Mouse (Mus musculus) MEL (cell line): ENCODE results near the gene Tekt1. TPM values are rescaled to one million over a fixed set of nuclear protein-coding genes. Genes with fewer than 3 reads are reported as not detected.

Source experiments
- DNase-seq: peaks from one replicate; pipeline ENCODE4 v3.0.0; 2011; ENCODE audit warnings: low read depth, low spot score
- H3K27ac ChIP-seq: 2 replicates; pipeline ENCODE4 v1.5.1; 2012; ENCODE audit warnings: low read depth, mild to moderate bottlenecking, control low read depth, low read length, moderate library complexity; ENCODE audit not compliant: control insufficient read depth
- H3K27me3 ChIP-seq, 2 experiments: fragments of 150-350 bp in 1 of 2; sonication (generic) in 1 of 2; 2 replicates each; pipeline ENCODE4 v1.6.1; 2012; ENCODE audit warnings: low read length in 2 of 2, mild to moderate bottlenecking in 2 of 2, improper control_type of control experiment in 1 of 2, moderate library complexity in 1 of 2; ENCODE audit not compliant: insufficient read depth in 2 of 2, control insufficient read depth in 1 of 2
- H3K36me3 ChIP-seq, 2 experiments: 2 replicates each; pipeline ENCODE4 v1.6.1; 2012 to 2014; ENCODE audit warnings: low read length in 2 of 2, improper control_type of control experiment in 1 of 2, inconsistent platforms in 1 of 2, mild to moderate bottlenecking in 1 of 2; ENCODE audit not compliant: insufficient read depth in 2 of 2, control insufficient read depth in 1 of 2
- H3K4me1 ChIP-seq, 2 experiments: fragments of 150-350 bp in 1 of 2; sonication (generic) in 1 of 2; 2 replicates each; pipeline ENCODE4 v1.6.1; 2012; ENCODE audit warnings: low read length in 2 of 2, improper control_type of control experiment in 1 of 2, mild to moderate bottlenecking in 1 of 2; ENCODE audit not compliant: insufficient read depth in 2 of 2, control insufficient read depth in 1 of 2
- H3K4me3 ChIP-seq, 2 experiments: fragments of 150-350 bp in 1 of 2; sonication (generic) in 1 of 2; 2 replicates each; pipeline ENCODE4 v1.5.1; 2012; ENCODE audit warnings: low read depth in 2 of 2, low read length in 2 of 2, mild to moderate bottlenecking in 2 of 2, moderate library complexity in 2 of 2, control low read depth in 1 of 2, improper control_type of control experiment in 1 of 2; ENCODE audit not compliant: control insufficient read depth in 1 of 2, insufficient read depth in 1 of 2
- H3K79me2 ChIP-seq: 2 replicates; pipeline ENCODE4 v1.6.1; 2012; ENCODE audit warnings: mild to moderate bottlenecking, low read length, moderate library complexity; ENCODE audit not compliant: control insufficient read depth, poor library complexity, insufficient read depth
- H3K9ac ChIP-seq: 2 replicates; pipeline ENCODE4 v1.6.1; 2012; ENCODE audit warnings: low read depth, mild to moderate bottlenecking, control low read depth, low read length, moderate library complexity; ENCODE audit not compliant: control insufficient read depth, poor library complexity, severe bottlenecking
- H3K9me3 ChIP-seq: fragments of 150-350 bp; sonication (generic); replicated peaks from 2 replicates; pipeline ENCODE4 v1.6.1; 2012; ENCODE audit warnings: mild to moderate bottlenecking, low read length, improper control_type of control experiment, moderate library complexity; ENCODE audit not compliant: insufficient read depth
- BHLHE40 ChIP-seq: IDR thresholded peaks from 2 replicates; pipeline ENCODE4 v1.6.1; 2012; ENCODE audit warnings: low read depth, mild to moderate bottlenecking, inconsistent platforms, low read length, improper control_type of control experiment, borderline replicate concordance
- CHD2 ChIP-seq: IDR thresholded peaks from 2 replicates; pipeline ENCODE4 v1.6.1; 2011; ENCODE audit warnings: low read length, improper control_type of control experiment
- CTCF ChIP-seq, 3 experiments: IDR thresholded peaks in 2 of 3; conservative IDR thresholded peaks in 1 of 3; 2 replicates each; pipeline ENCODE4 v1.5.1; 2011 to 2012; ENCODE audit warnings: low read length in 3 of 3, low read depth in 2 of 3, mild to moderate bottlenecking in 2 of 3, improper control_type of control experiment in 1 of 3, inconsistent platforms in 1 of 3, mixed read lengths in 1 of 3, moderate library complexity in 1 of 3; ENCODE audit not compliant: control insufficient read depth in 1 of 3, insufficient read depth in 1 of 3, poor library complexity in 1 of 3, severe bottlenecking in 1 of 3
- ELF1 ChIP-seq: IDR thresholded peaks from 2 replicates; pipeline ENCODE4 v1.6.1; 2014; ENCODE audit warnings: low read depth, mild to moderate bottlenecking, inconsistent platforms, low read length, improper control_type of control experiment, moderate library complexity
- EP300 ChIP-seq, 2 experiments: IDR thresholded peaks; 2 replicates each; pipeline ENCODE4 v1.6.1; 2011; ENCODE audit warnings: improper control_type of control experiment in 2 of 2, low read length in 2 of 2, low read depth in 1 of 2, mild to moderate bottlenecking in 1 of 2
- GABPA ChIP-seq: IDR thresholded peaks from 2 replicates; pipeline ENCODE4 v1.6.1; 2012; ENCODE audit warnings: low read depth, mild to moderate bottlenecking, inconsistent platforms, low read length, improper control_type of control experiment, moderate library complexity
- GATA1 ChIP-seq: IDR thresholded peaks from 2 replicates; pipeline ENCODE4 v1.6.1; 2011; ENCODE audit warnings: low read depth, low read length, improper control_type of control experiment
- HCFC1 ChIP-seq: IDR thresholded peaks from 2 replicates; pipeline ENCODE4 v1.6.1; 2012; ENCODE audit warnings: low read depth, mild to moderate bottlenecking, inconsistent platforms, low read length, improper control_type of control experiment, moderate library complexity
- JUND ChIP-seq: IDR thresholded peaks from 2 replicates; pipeline ENCODE4 v1.6.1; 2011; ENCODE audit warnings: low read depth, mild to moderate bottlenecking, improper control_type of control experiment, low read length
- MAFK ChIP-seq: IDR thresholded peaks from 2 replicates; pipeline ENCODE4 v1.6.1; 2011; ENCODE audit warnings: low read depth, mild to moderate bottlenecking, low read length, improper control_type of control experiment, borderline replicate concordance
- MXI1 ChIP-seq: IDR thresholded peaks from 2 replicates; pipeline ENCODE4 v1.6.1; 2011; ENCODE audit warnings: mild to moderate bottlenecking, low read depth, low read length, improper control_type of control experiment
- MYC ChIP-seq: IDR thresholded peaks from 2 replicates; pipeline ENCODE4 v1.6.1; 2011; ENCODE audit warnings: low read depth, mild to moderate bottlenecking, low read length, improper control_type of control experiment, moderate library complexity
- NELFE ChIP-seq: IDR thresholded peaks from 2 replicates; pipeline ENCODE4 v1.6.1; 2011; ENCODE audit warnings: low read depth, low read length, improper control_type of control experiment
- NRF1 ChIP-seq: IDR thresholded peaks from 2 replicates; pipeline ENCODE4 v1.6.1; 2014; ENCODE audit warnings: low read depth, mild to moderate bottlenecking, inconsistent platforms, low read length, improper control_type of control experiment, moderate library complexity; ENCODE audit not compliant: poor library complexity, insufficient read depth, severe bottlenecking
- RAD21 ChIP-seq: IDR thresholded peaks from 2 replicates; pipeline ENCODE4 v1.6.1; 2011; ENCODE audit warnings: mild to moderate bottlenecking, low read depth, low read length, improper control_type of control experiment
- SIN3A ChIP-seq: IDR thresholded peaks from 2 replicates; pipeline ENCODE4 v1.6.1; 2012; ENCODE audit warnings: low read length, improper control_type of control experiment, inconsistent platforms
- SMC3 ChIP-seq: IDR thresholded peaks from 2 replicates; pipeline ENCODE4 v1.6.1; 2011; ENCODE audit warnings: low read depth, low read length, improper control_type of control experiment
- TBP ChIP-seq: IDR thresholded peaks from 2 replicates; pipeline ENCODE4 v1.8.0; 2011; ENCODE audit warnings: low read depth, low read length, improper control_type of control experiment
- UBTF ChIP-seq: IDR thresholded peaks from 2 replicates; pipeline ENCODE4 v1.6.1; 2012; ENCODE audit warnings: low read depth, mild to moderate bottlenecking, inconsistent platforms, low read length, improper control_type of control experiment, moderate library complexity, borderline replicate concordance; ENCODE audit not compliant: insufficient read depth
- USF1 ChIP-seq: IDR thresholded peaks from 2 replicates; pipeline ENCODE4 v1.6.1; 2014; ENCODE audit warnings: low read depth, mild to moderate bottlenecking, inconsistent platforms, low read length, improper control_type of control experiment, moderate library complexity
- USF2 ChIP-seq, 2 experiments: IDR thresholded peaks; 2 replicates each; pipeline ENCODE4 v1.6.1; 2011 to 2012; ENCODE audit warnings: improper control_type of control experiment in 2 of 2, low read length in 2 of 2, borderline replicate concordance in 1 of 2, inconsistent platforms in 1 of 2, low read depth in 1 of 2, mild to moderate bottlenecking in 1 of 2; ENCODE audit not compliant: insufficient read depth in 1 of 2
- ZC3H11A ChIP-seq: IDR thresholded peaks from 2 replicates; pipeline ENCODE4 v1.6.1; 2012; ENCODE audit warnings: low read depth, mild to moderate bottlenecking, inconsistent platforms, low read length, improper control_type of control experiment
- ZMIZ1 ChIP-seq: IDR thresholded peaks from 2 replicates; pipeline ENCODE4 v1.6.1; 2012; ENCODE audit warnings: low read depth, mild to moderate bottlenecking, inconsistent platforms, low read length, improper control_type of control experiment, moderate library complexity
- ZNF384 ChIP-seq: IDR thresholded peaks from 2 replicates; pipeline ENCODE4 v1.6.1; 2012; ENCODE audit warnings: low read depth, mild to moderate bottlenecking, inconsistent platforms, low read length, improper control_type of control experiment
- polyA plus RNA-seq, 2 experiments: library from polyadenylated mRNA; stranded (reverse) in 1 of 2; unstranded in 1 of 2; fragments of >175 nt in 1 of 2; fragments of >200 nt in 1 of 2; gene quantifications; 2 replicates each; pipeline versions ENCODE4 v1.2.1 to v1.2.4; 2012; ENCODE audit warnings: low replicate concordance in 2 of 2, low read depth in 1 of 2; ENCODE audit not compliant: insufficient read length in 2 of 2, insufficient read depth in 1 of 2, missing spikeins in 1 of 2
- total RNA-seq: library from RNA; depleted of rRNA; stranded (reverse); fragments of 300-350 nt; gene quantifications from 2 replicates; pipeline ENCODE4 v1.2.3, GENCODE M21; 2012

Gene Tekt1
- total and polyA plus RNA-seq, 3 experiments: not detected

GRCm38 (mm10) chr11:72411093-72411921, 49.1 kb upstream of the Tekt1 start, which contains the start of gene Smtnl2 (continued):
- TF ChIP-seq ZNF384 (no peak), RAD21 (no peak), SIN3A (peak; percentile 52), MXI1 (peak; percentile 59; the same call in 1 of the 2 replicates), ELF1 (no peak), GABPA (no peak), NRF1 (peak; percentile 40; the same call in 1 of the 2 replicates), MYC (no peak; the same call in 1 of the 2 replicates), MAFK (no peak), HCFC1 (0 out of 2 replicates have a peak, but pooled peaks have one; percentile 13), NELFE (peak; percentile 63), SMC3 (no peak; the same call in 1 of the 2 replicates), TBP (no peak), JUND (no peak), GATA1 (no peak), EP300 (IDR thresholded peaks at IDR 0.05; ENCODE audit: low read depth in 1 of 2, low read length in 2 of 2) (no peak), ZMIZ1 (no peak), CHD2 (no peak), USF2 (IDR thresholded peaks at IDR 0.05; ENCODE audit: borderline replicate concordance in 1 of 2, insufficient read depth in 1 of 2, low read depth in 1 of 2, low read length in 2 of 2) (no peak), BHLHE40 (no peak), ZC3H11A (no peak; the same call in 1 of the 2 replicates)

GRCm38 (mm10) chr11:72410521-72411092, 48.4 kb upstream of the Tekt1 start:
- 0 out of 2 replicates have a peak, but pooled peaks have one; percentile 16 for TF ChIP-seq UBTF
- TF ChIP-seq USF1: no peak
- peak; percentile 23 for TF ChIP-seq RAD21
- no peak for TF ChIP-seq MXI1
- TF ChIP-seq ELF1: no peak
- peak in 2 of 3 experiments; percentile 38 to 49; a peak in 3 of 6 replicates for TF ChIP-seq CTCF (IDR thresholded peaks at IDR 0.05 in 2 of 3, conservative IDR thresholded peaks at IDR 0.05 in 1 of 3; ENCODE audit: control insufficient read depth in 1 of 3, insufficient read depth in 1 of 3, low read depth in 2 of 3, low read length in 3 of 3, poor library complexity in 1 of 3, severe bottlenecking in 1 of 3)
- TF ChIP-seq SMC3: peak; percentile 44; the same call in 1 of the 2 replicates
- TF ChIP-seq TBP: no peak
- no peak for TF ChIP-seq ZMIZ1
- Histone ChIP-seq H3K4me3 (peak overlapping the region; percentile 62 to 77), H3K27ac (no peak overlapping the region), H3K27me3 (no peaks in the 10 kb centered on the region), H3K9ac (peak overlapping the region; percentile 1; the same call in 1 of the 2 replicates), H3K9me3 (no peaks in the 10 kb centered on the region), H3K36me3 (peaks cover 0 to 21% of the 10 kb centered on the region in 2 experiments; a peak in 2 of 4 replicates), H3K4me1 (peaks cover 10 to 41% of the 10 kb centered on the region in 2 experiments; a peak in 3 of 4 replicates), H3K79me2 (no peaks in the 10 kb centered on the region)
- no peak for DNase-seq
